Mouse (Mus musculus): ENCODE measurements around the gene Cenpc1. TPM values are rescaled to one million over a fixed set of nuclear protein-coding genes. Genes with fewer than 3 reads are reported as not detected.
A peak's percentile ranks its signal among the peaks of the same experiment; 100 is the strongest.

Gene Cenpc1
- 10 to 100 TPM; 24.0 to 25.8 TPM for total RNA-seq (2021)
- long read RNA-seq, experiment 1, partial matches to known transcripts, result 0 of 3 reads
- long read RNA-seq, experiment 1, other reads (novel, unspliced or antisense), result 1 of 3 reads
- long read RNA-seq, experiment 2, partial matches to known transcripts, result 4 of 20 reads
- long read RNA-seq, experiment 2, other reads (novel, unspliced or antisense), result 14 of 20 reads

- DNase-seq (ENCODE audit: low spot score in 2 of 2), result peak; percentile 83 to 95
Observed at GRCm38 (mm10) chr5:86065101-86065875, at the start of gene Cenpc1. Cenpc1 (minus strand) TSS chr5:86065583.

GRCm38 (mm10) chr5:86113997-86114396 is 48.6 kb upstream of the Cenpc1 start:
- no peak for DNase-seq (ENCODE audit: low spot score in 2 of 2)

GRCm38 (mm10) chr5:86113037-86113436 is 47.7 kb upstream of the Cenpc1 start:
- no peak for DNase-seq (ENCODE audit: low spot score in 2 of 2)

GRCm38 (mm10) chr5:86111074-86111473 is 45.7 kb upstream of the Cenpc1 start:
- DNase-seq (ENCODE audit: low spot score in 2 of 2), result no peak

GRCm38 (mm10) chr5:86106610-86107009 is 41.2 kb upstream of the Cenpc1 start:
- no peak for DNase-seq (ENCODE audit: low spot score in 2 of 2)

GRCm38 (mm10) chr5:86102176-86102575 is 36.8 kb upstream of the Cenpc1 start:
- no peak for DNase-seq (ENCODE audit: low spot score in 2 of 2)

GRCm38 (mm10) chr5:86100621-86101020 is 35.2 kb upstream of the Cenpc1 start:
- no peak for DNase-seq (ENCODE audit: low spot score in 2 of 2)

GRCm38 (mm10) chr5:86098988-86099387 is 33.6 kb upstream of the Cenpc1 start:
- no peak for DNase-seq (ENCODE audit: low spot score in 2 of 2)

GRCm38 (mm10) chr5:86094754-86095153 is 29.4 kb upstream of the Cenpc1 start:
- DNase-seq (ENCODE audit: low spot score in 2 of 2), result no peak

- no peak for DNase-seq (ENCODE audit: low spot score in 2 of 2)
Observed at GRCm38 (mm10) chr5:86086751-86087150, 21.4 kb upstream of the Cenpc1 start.

GRCm38 (mm10) chr5:86084979-86085378 is 19.6 kb upstream of the Cenpc1 start:
- no peak for DNase-seq (ENCODE audit: low spot score in 2 of 2)

GRCm38 (mm10) chr5:86083987-86084386 is 18.6 kb upstream of the Cenpc1 start:
- no peak for DNase-seq (ENCODE audit: low spot score in 2 of 2)

- no peak for DNase-seq (ENCODE audit: low spot score in 2 of 2)
Observed at GRCm38 (mm10) chr5:86078720-86079334, 13.4 kb upstream of the Cenpc1 start.

- no peak for DNase-seq (ENCODE audit: low spot score in 2 of 2)
Observed at GRCm38 (mm10) chr5:86072756-86073386, 7.5 kb upstream of the Cenpc1 start.

- no peak for DNase-seq (ENCODE audit: low spot score in 2 of 2)
Observed at GRCm38 (mm10) chr5:86071538-86071937, 6.2 kb upstream of the Cenpc1 start, which contains the start of gene Stap1. Stap1 (plus strand) TSS chr5:86071746.

- no peak for DNase-seq (ENCODE audit: low spot score in 2 of 2)
Observed at GRCm38 (mm10) chr5:86069121-86069520, 3.7 kb upstream of the Cenpc1 start.

- no peak for DNase-seq (ENCODE audit: low spot score in 2 of 2)
Observed at GRCm38 (mm10) chr5:86068451-86068850, 3.1 kb upstream of the Cenpc1 start.

GRCm38 (mm10) chr5:86066551-86066929 is 1.2 kb upstream of the Cenpc1 start:
- peak; percentile 64 to 80 for DNase-seq (ENCODE audit: low spot score in 2 of 2)

GRCm38 (mm10) chr5:86065876-86066550 is 630 bp upstream of the Cenpc1 start:
- no peak for DNase-seq (ENCODE audit: low spot score in 2 of 2)

GRCm38 (mm10) chr5:86063501-86063900 is 1.9 kb downstream of the Cenpc1 start:
- no peak for DNase-seq (ENCODE audit: low spot score in 2 of 2)

GRCm38 (mm10) chr5:86029820-86030219 is 35.6 kb downstream of the Cenpc1 start:
- no peak for DNase-seq (ENCODE audit: low spot score in 2 of 2)
